ENCODE assay signal across 8 mouse cellular contexts in the genomic region with DNA sequence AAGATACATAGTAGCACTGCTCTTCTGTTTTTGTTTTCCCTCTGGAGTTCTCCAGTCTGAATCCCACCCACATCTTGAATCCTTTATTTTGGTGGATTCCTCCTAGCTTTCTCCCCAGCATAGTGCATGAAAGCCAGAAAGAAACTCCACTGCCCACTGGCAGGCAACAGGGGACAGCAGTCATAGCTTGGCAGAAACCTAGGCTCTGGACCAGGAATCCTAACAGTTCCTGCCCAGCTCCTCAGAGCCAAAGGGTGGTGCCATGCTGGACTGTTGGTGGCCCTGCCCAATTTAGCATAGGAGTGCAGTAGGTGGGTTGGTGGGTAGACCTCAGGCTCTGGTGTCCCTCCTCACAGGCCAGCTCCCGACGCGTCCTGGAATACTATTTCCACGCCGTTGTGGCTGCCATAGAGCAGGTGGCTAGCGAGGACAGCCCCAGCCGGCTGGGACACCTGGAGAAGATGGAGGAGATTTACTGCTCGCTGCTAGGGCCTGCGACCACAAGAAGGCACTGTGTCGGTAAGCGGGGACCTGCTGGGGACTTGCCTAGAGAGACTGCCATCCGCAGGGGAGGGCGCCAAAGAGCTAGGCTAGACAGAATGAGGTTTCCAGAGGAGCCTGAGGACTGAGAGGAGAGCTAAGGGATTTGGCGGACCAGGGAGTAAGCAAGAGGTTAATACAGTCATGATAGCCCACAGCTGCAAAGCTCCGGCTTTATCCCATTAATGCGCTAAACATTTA. TPM values are rescaled to one million over a fixed set of nuclear protein-coding genes. Genes with fewer than 3 reads are reported as not detected.
A peak's percentile ranks its signal among the peaks of the same experiment; 100 is the strongest.
DNase-seq lines count a peak whose midpoint lies in the region; ATAC-seq and TF ChIP-seq lines count a peak whose summit lies in the region.

No protein-coding gene starts in this region.

- H3K9me3 ChIP-seq in hindbrain, embryonic 10.5 days: no peaks in the 10 kb centered on the region
- H3K9me3 ChIP-seq in hindbrain, embryonic 16.5 days (ENCODE audit: control insufficient read depth, low read length): no peaks in the 10 kb centered on the region
- no peaks in the 10 kb centered on the region for H3K9me3 ChIP-seq in MEL (replicated peaks; ENCODE audit: insufficient read depth, low read length)

- TF ChIP-seq POLR2A in MEL (IDR thresholded peaks at IDR 0.05; ENCODE audit: control insufficient read depth in 1 of 2, insufficient read depth in 1 of 2, low read depth in 1 of 2, low read length in 2 of 2, poor library complexity in 1 of 2): no peak

- 28% methylated on average over 16 of the region's 16 CpGs for WGBS in hindbrain, embryonic 10.5 days
- WGBS in hindbrain, embryonic 16.5 days: 27% methylated on average over 16 of the region's 16 CpGs

- no peak overlapping the region for H3K27ac ChIP-seq in hindbrain, embryonic 10.5 days
- no peak overlapping the region for H3K27ac ChIP-seq in hindbrain, embryonic 16.5 days (ENCODE audit: low read depth, low read length)
- H3K27ac ChIP-seq in MEL (ENCODE audit: control insufficient read depth, low read depth, low read length): no peak overlapping the region

- no peak for TF ChIP-seq EP300 in MEL (IDR thresholded peaks at IDR 0.05; ENCODE audit: low read depth in 1 of 2, low read length in 2 of 2)

- ATAC-seq in hindbrain, embryonic 16.5 days: no peak

- no peak overlapping the region for H3K9ac ChIP-seq in hindbrain, embryonic 16.5 days (ENCODE audit: low read depth, low read length)
- H3K9ac ChIP-seq in MEL (ENCODE audit: control insufficient read depth, low read depth, low read length, poor library complexity, severe bottlenecking): no peak overlapping the region

- peaks cover 8% of the 10 kb centered on the region; the same call in 1 of the 2 replicates for H3K4me1 ChIP-seq in hindbrain, embryonic 10.5 days (replicated peaks)
- no peaks in the 10 kb centered on the region for H3K4me1 ChIP-seq in hindbrain, embryonic 16.5 days (ENCODE audit: control insufficient read depth, insufficient read depth, low read depth, low read length)
- H3K4me1 ChIP-seq in MEL (ENCODE audit: control insufficient read depth in 1 of 2, insufficient read depth in 2 of 2, low read length in 2 of 2): peaks cover 0 to 4% of the 10 kb centered on the region in 2 experiments; a peak in 2 of 4 replicates

- intact Hi-C loops in heart, postnatal 10 days (cut with DNase I): no loop called here
- intact Hi-C loops in left cerebral cortex, postnatal 25 days (cut with DNase I): no loop called here

- no peak overlapping the region for H3K4me3 ChIP-seq in hindbrain, embryonic 10.5 days
- H3K4me3 ChIP-seq in hindbrain, embryonic 16.5 days (ENCODE audit: low read length): no peak overlapping the region
- no peak overlapping the region for H3K4me3 ChIP-seq in MEL (ENCODE audit: control insufficient read depth in 1 of 2, insufficient read depth in 1 of 2, low read depth in 2 of 2, low read length in 2 of 2)

- peak in 2 of 3 experiments; percentile 42 to 46; a peak in 4 of 6 replicates for TF ChIP-seq CTCF in MEL (IDR thresholded peaks at IDR 0.05 in 2 of 3, conservative IDR thresholded peaks at IDR 0.05 in 1 of 3; ENCODE audit: control insufficient read depth in 1 of 3, insufficient read depth in 1 of 3, low read depth in 2 of 3, low read length in 3 of 3, poor library complexity in 1 of 3, severe bottlenecking in 1 of 3)

- H3K79me2 ChIP-seq in MEL (ENCODE audit: control insufficient read depth, insufficient read depth, low read length, poor library complexity): no peaks in the 10 kb centered on the region

- H3K27me3 ChIP-seq in hindbrain, embryonic 10.5 days (ENCODE audit: insufficient read depth, poor library complexity, severe bottlenecking): peaks cover 6% of the 10 kb centered on the region
- H3K27me3 ChIP-seq in hindbrain, embryonic 16.5 days (replicated peaks; ENCODE audit: control insufficient read depth, insufficient read depth, low read length): no peaks in the 10 kb centered on the region
- no peaks in the 10 kb centered on the region for H3K27me3 ChIP-seq in MEL (ENCODE audit: control insufficient read depth in 1 of 2, insufficient read depth in 2 of 2, low read length in 2 of 2)

- no peak overlapping the region for H3K4me2 ChIP-seq in hindbrain, embryonic 16.5 days (ENCODE audit: low read length)

- H3K36me3 ChIP-seq in hindbrain, embryonic 10.5 days: no peaks in the 10 kb centered on the region
- H3K36me3 ChIP-seq in hindbrain, embryonic 16.5 days (ENCODE audit: control insufficient read depth, insufficient read depth, low read length): no peaks in the 10 kb centered on the region
- H3K36me3 ChIP-seq in MEL (ENCODE audit: control insufficient read depth in 1 of 2, insufficient read depth in 2 of 2, low read length in 2 of 2): no peaks in the 10 kb centered on the region

- DNase-seq in hindbrain, embryonic 10.5 days (ENCODE audit: low spot score): peak; percentile 41
- DNase-seq in MEL (ENCODE audit: low read depth, low spot score): peak; percentile 23
- peak; percentile 75 to 84 for DNase-seq in cerebellum, postnatal 14 days
- peak; percentile 74 to 78 for DNase-seq in heart, postnatal 10 days
- peak; percentile 60 to 79 for DNase-seq in left cerebral cortex, postnatal 25 days (ENCODE audit: low spot score in 2 of 2)
- peak; percentile 78 for DNase-seq in right cerebral cortex, postnatal 14 days
- DNase-seq in ovary, adult 18-20 months (ENCODE audit: low spot score): no peak

- no peak; the same call in 1 of the 2 replicates for TF ChIP-seq RAD21 in MEL (IDR thresholded peaks at IDR 0.05; ENCODE audit: low read depth, low read length)

TF ChIP-seq in MEL, 35 proteins besides CTCF, POLR2A, EP300 and RAD21:
- TF ChIP-seq MEF2A (IDR thresholded peaks at IDR 0.05; ENCODE audit: extremely low read depth, insufficient replicate concordance, low read depth, low read length, poor library complexity, severe bottlenecking) (no peak), MXI1 (IDR thresholded peaks at IDR 0.05; ENCODE audit: low read depth, low read length) (no peak), SMC3 (IDR thresholded peaks at IDR 0.05; ENCODE audit: low read depth, low read length) (no peak), MYC (IDR thresholded peaks at IDR 0.05; ENCODE audit: low read depth, low read length) (no peak), HCFC1 (IDR thresholded peaks at IDR 0.05; ENCODE audit: low read depth, low read length) (no peak), CHD2 (IDR thresholded peaks at IDR 0.05; ENCODE audit: low read length) (no peak), GATA1 (IDR thresholded peaks at IDR 0.05; ENCODE audit: low read depth, low read length) (no peak), TCF12 (IDR thresholded peaks at IDR 0.05; ENCODE audit: low read depth, low read length) (no peak), MYB (IDR thresholded peaks at IDR 0.05; ENCODE audit: low read depth, low read length) (no peak), MAX (IDR thresholded peaks at IDR 0.05; ENCODE audit: low read length) (no peak), E2F4 (IDR thresholded peaks at IDR 0.05; ENCODE audit: borderline replicate concordance, low read depth, low read length) (no peak), USF2 (IDR thresholded peaks at IDR 0.05; ENCODE audit: borderline replicate concordance in 1 of 2, insufficient read depth in 1 of 2, low read depth in 1 of 2, low read length in 2 of 2) (no peak), GABPA (IDR thresholded peaks at IDR 0.05; ENCODE audit: low read depth, low read length) (no peak), JUND (IDR thresholded peaks at IDR 0.05; ENCODE audit: low read depth, low read length) (no peak), KAT2A (conservative IDR thresholded peaks at IDR 0.05; ENCODE audit: low read depth, low read length) (no peak), RCOR1 (IDR thresholded peaks at IDR 0.05; ENCODE audit: low read depth, low read length) (no peak), TAL1 (IDR thresholded peaks at IDR 0.05; ENCODE audit: low read length) (no peak), ZKSCAN1 (IDR thresholded peaks at IDR 0.05; ENCODE audit: low read depth, low read length) (no peak), POLR2AphosphoS2 (IDR thresholded peaks at IDR 0.05; ENCODE audit: low read length) (no peak), CHD1 (IDR thresholded peaks at IDR 0.05; ENCODE audit: low read depth, low read length) (no peak)

RNA-seq across cellular contexts. Expression of a gene that starts 24.8 kb away (rescaled TPM):
- polyA plus RNA-seq in hindbrain, embryonic 10.5 days (2016; fragmentation: Nextera tagmentation; extraction: Ambion mirVana): 0.17 and 0.22 TPM in 2 replicates
- 0.07 and 0.08 TPM in 2 replicates for polyA plus RNA-seq in hindbrain, embryonic 16.5 days (2015; fragmentation: Nextera tagmentation; extraction: Ambion mirVana)
- total RNA-seq in MEL (2012; rRNA removed): not detected in 2 replicates
- under 1 TPM in 1 of 2 experiments, not detected in 1; 0.04 TPM for polyA plus RNA-seq in MEL (2012; ENCODE audit: insufficient read depth in 1 of 2, insufficient read length in 2 of 2, low read depth in 1 of 2, low replicate concordance in 2 of 2, missing spikeins in 1 of 2)
- under 1 TPM; 0.27 to 0.31 TPM for total RNA-seq in heart, postnatal 10 days (2021)
- not detected for total RNA-seq in left cerebral cortex, postnatal 25 days (2021)

RNA-seq across cellular contexts. Expression of a gene that starts 28.4 kb away (rescaled TPM):
- 2.0 and 2.1 TPM in 2 replicates for polyA plus RNA-seq in hindbrain, embryonic 10.5 days (2016; fragmentation: Nextera tagmentation; extraction: Ambion mirVana)
- 1.8 and 2.1 TPM in 2 replicates for polyA plus RNA-seq in hindbrain, embryonic 16.5 days (2015; fragmentation: Nextera tagmentation; extraction: Ambion mirVana)
- total RNA-seq in MEL (2012; rRNA removed): 0.36 and 0.42 TPM in 2 replicates
- 1 to 10 TPM in 1 of 2 experiments, not detected in 1; 1.5 TPM for polyA plus RNA-seq in MEL (2012; ENCODE audit: insufficient read depth in 1 of 2, insufficient read length in 2 of 2, low read depth in 1 of 2, low replicate concordance in 2 of 2, missing spikeins in 1 of 2)
- 1 to 10 TPM; 7.4 to 9.6 TPM for total RNA-seq in heart, postnatal 10 days (2021)
- total RNA-seq in left cerebral cortex, postnatal 25 days (2021): 1 to 10 TPM; 2.8 to 4.0 TPM

RNA-seq across cellular contexts. Expression of a gene that starts 55.6 kb away (rescaled TPM):
- polyA plus RNA-seq in hindbrain, embryonic 10.5 days (2016; fragmentation: Nextera tagmentation; extraction: Ambion mirVana): 2.5 and 3.1 TPM in 2 replicates
- polyA plus RNA-seq in hindbrain, embryonic 16.5 days (2015; fragmentation: Nextera tagmentation; extraction: Ambion mirVana): 0.36 TPM in 1 of 2 replicates, not detected in the other
- not detected in 2 replicates for total RNA-seq in MEL (2012; rRNA removed)
- not detected for polyA plus RNA-seq in MEL (2012; ENCODE audit: insufficient read depth in 1 of 2, insufficient read length in 2 of 2, low read depth in 1 of 2, low replicate concordance in 2 of 2, missing spikeins in 1 of 2)
- total RNA-seq in heart, postnatal 10 days (2021): under 1 TPM; 0.24 to 0.47 TPM
- 1 to 10 TPM; 1.1 to 1.6 TPM for total RNA-seq in left cerebral cortex, postnatal 25 days (2021)
